Mouse (Mus musculus): Measurements from ENCODE around the gene Fam111a.
"Not testable (repeated sequence)": the region's sequence is repeated elsewhere in the genome, so short reads cannot be mapped to it uniquely, and the experiment has no call there.

The Fam111a gene

GRCm38 (mm10) chr19:12545440-12545839 lies at the start of gene Fam111a:
Gene Fam111a (plus strand): TSS chr19:12545740.
- not testable (repeated sequence) for DNase-seq (ENCODE audit: low read depth, low spot score)

- DNase-seq (ENCODE audit: low read depth, low spot score): no peak
Measured at GRCm38 (mm10) chr19:12496241-12496640, 49.3 kb upstream of the Fam111a start.

DNA sequence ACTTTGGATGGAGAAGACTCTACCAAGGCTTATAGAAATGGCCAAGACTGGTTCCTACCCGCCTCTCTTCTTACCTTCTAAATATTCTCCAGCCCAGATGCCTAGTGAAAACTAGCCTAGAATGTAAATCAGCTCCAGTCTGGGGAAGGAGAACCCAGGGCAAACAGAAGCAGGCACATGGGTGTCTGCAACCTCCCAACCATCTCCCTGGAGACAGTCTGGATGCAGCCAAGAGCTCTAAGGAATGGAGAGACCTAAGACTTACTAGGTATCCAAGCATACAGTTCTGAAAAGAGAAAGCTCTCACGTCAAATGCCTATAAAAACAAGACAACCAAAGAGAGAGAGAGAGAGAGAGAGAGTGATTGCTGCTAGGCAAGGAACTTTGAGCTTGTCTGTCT lies 47.6 kb upstream of the Fam111a start:
- no peak for DNase-seq (ENCODE audit: low read depth, low spot score)

- DNase-seq (ENCODE audit: low read depth, low spot score): no peak
Measured at GRCm38 (mm10) chr19:12498321-12498720, 47.2 kb upstream of the Fam111a start.

DNA sequence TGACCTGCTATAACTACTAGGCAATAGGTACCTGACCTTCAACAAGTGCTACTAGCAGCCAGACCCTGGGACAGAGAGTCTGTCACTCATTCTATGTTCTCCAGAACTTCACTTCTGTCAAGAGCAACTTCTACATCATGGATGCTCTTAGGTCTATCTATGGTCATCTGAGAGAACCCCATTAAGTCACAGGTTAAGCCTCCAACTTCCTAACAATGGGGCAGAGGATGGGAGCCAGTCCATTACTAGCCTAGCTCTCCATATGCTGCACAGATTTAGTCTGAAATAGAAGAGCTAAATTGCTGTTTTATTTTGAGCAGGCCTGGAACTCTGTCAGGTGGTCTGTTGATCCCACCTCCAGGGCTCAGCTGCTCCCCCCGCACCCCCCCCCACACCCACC lies 46.6 kb upstream of the Fam111a start:
- DNase-seq (ENCODE audit: low read depth, low spot score): no peak

GRCm38 (mm10) chr19:12499485-12499884 lies 46.1 kb upstream of the Fam111a start:
- DNase-seq (ENCODE audit: low read depth, low spot score): no peak

DNA sequence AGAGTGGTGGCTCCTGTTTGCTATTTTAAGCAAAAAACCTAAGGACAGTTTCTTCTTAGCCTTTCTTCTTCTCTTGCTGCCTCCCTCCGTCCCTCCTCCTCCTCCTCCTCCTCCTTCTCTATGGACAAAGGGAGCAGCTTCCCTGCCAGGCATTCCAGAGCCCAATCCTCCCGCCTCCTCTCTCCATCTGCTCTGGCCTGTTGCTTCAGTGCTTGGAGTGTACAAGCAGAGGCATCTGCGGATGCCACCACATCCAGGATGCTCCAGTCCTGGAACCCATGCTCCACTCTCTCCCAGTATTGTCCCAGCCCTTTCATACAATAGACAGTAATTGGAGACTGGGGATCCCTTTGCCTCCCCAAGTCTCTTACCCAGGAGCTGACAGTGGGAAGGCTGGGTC lies 45.4 kb upstream of the Fam111a start:
- DNase-seq (ENCODE audit: low read depth, low spot score): no peak

- DNase-seq (ENCODE audit: low read depth, low spot score): no peak
Measured at GRCm38 (mm10) chr19:12500881-12501311, 44.6 kb upstream of the Fam111a start.

DNA sequence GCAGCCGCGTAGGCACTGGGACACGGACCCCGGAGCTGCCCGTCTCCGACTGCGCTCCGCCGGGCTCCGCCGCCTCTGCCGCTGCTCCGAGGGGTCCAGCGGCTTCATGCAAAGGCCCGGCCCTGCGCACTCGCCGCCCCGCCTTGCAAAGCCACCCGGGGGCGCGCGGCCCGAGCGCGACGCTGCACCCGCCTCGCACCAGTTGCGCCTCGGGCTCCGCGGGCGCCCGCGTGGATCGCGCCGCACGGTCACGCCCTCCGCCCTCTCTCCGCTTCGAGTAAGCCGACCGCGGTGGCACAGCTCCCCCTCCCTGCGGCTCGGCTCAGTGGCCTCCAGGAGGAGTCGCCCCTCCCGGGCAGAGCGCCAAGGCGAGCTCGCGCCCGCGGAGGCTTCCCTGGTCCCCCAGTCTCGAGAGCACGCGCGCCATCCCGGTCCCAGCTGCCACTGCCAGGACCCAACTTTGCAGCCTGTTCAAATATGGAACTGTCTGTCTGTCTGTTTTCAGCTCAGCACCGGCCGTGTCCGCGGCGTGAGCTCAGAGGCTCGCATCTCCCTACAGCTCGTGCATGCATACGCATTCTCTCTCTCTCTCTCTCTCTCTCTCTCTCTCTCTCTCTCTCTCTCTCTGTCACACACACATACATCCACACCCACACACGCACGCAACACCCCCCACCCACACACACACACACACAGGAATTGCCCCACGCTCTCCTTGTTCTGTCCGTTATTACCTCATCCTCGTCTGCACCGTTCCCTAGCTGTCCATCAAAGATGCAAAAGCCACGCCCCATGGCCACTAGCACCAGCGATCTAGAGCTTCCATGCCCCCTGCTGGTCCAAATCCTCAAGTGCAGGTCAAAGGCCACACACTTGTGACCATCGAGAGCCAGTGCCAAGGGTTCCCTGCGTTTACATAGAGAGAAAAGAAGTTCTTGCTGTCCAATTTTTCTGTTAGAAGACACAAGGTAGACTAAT lies 43.9 kb upstream of the Fam111a start, which contains the start of gene Dtx4:
Dtx4 (minus strand) TSS at position 85 of the 978 bp plus-strand sequence.
- DNase-seq (ENCODE audit: low read depth, low spot score): peak; percentile 82

DNA sequence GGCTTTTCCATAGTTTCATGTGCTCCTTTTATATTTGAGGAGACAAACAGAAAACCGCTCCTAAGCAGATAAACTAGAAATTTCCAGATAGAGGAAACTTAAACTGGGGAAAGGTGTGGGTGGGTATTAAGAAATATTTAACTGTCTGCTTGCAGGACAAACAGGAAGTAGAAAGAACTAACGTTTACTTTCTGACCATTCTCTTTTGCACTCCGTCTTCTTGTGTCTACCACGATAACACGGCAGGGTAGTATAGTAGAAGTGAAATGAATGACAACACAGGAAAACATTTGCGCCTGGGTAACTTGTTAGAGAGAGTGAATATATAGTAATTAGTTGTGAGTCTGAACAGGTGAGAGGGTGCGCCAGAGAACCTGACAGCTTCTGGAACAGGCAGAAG lies 42.8 kb upstream of the Fam111a start:
- DNase-seq (ENCODE audit: low read depth, low spot score): no peak

DNA sequence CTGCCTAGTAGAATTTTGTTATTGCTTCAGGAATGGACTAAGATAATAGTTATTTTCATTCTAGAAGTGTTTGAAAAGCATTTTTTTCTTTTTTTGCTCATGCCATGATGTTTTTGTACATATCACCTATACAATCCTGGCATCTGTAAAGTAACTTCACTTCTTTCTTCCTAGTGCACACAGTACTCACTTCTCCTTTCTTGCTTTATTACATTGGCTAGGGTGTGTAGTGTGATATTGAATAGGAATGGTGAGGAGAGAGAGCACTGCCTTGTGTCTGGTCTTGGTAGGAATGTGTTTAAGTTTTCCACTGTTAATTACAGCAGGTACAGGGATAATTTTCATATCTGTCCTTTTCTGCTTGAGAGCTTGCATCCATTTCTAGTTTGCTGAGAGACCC lies 30.9 kb upstream of the Fam111a start:
- DNase-seq (ENCODE audit: low read depth, low spot score): no peak

- DNase-seq (ENCODE audit: low read depth, low spot score): no peak
Measured at GRCm38 (mm10) chr19:12517671-12518540, 27.6 kb upstream of the Fam111a start.

DNA sequence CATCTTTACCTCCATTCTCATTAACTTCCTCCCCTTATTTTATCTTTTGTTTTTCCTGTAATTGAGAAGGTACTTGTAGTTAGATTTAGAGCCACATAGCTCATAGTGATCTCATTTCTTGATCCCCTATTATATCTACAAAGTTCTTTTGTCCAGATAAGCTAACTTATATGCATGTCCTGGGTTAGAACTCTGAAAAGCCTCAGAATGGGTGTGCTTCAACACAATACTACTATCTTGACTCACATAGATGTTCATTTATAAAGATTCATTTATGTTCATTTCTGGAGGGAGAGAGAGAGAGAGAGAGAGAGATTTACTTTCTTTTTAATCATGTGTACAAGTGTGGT lies 27.0 kb upstream of the Fam111a start:
- DNase-seq (ENCODE audit: low read depth, low spot score): no peak

GRCm38 (mm10) chr19:12523377-12523776 lies 22.2 kb upstream of the Fam111a start:
- DNase-seq (ENCODE audit: low read depth, low spot score): no peak

GRCm38 (mm10) chr19:12537168-12537567 lies 8.4 kb upstream of the Fam111a start:
- DNase-seq (ENCODE audit: low read depth, low spot score): no peak

GRCm38 (mm10) chr19:12539975-12540374 lies 5.6 kb upstream of the Fam111a start:
- no peak for DNase-seq (ENCODE audit: low read depth, low spot score)

- no peak for DNase-seq (ENCODE audit: low read depth, low spot score)
Measured at GRCm38 (mm10) chr19:12540727-12541126, 4.8 kb upstream of the Fam111a start.

DNA sequence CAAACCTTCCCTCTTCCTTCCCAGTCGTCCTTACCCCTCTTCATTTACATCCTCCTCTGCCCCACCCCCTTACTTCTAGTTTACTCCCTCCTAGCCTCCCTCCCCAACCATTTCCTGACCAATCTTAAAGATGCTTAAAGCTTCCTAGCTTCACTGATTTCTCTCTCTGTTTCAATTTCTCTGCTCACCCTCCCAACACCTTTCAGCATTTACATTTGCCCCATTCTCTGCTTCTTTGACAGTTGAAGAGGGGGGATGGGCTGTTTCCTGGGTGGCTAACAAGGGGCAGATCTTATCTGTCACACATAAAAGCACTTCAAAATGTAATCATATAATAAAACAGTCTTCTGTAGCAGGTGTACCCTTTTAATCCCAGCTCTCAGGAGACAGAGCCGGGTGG lies 3.9 kb upstream of the Fam111a start:
- DNase-seq (ENCODE audit: low read depth, low spot score): no peak

- DNase-seq (ENCODE audit: low read depth, low spot score): no peak
Measured at GRCm38 (mm10) chr19:12549166-12549565, 3.6 kb downstream of the Fam111a start.

- no peak for DNase-seq (ENCODE audit: low read depth, low spot score)
Measured at GRCm38 (mm10) chr19:12550005-12550942, 4.7 kb downstream of the Fam111a start.

GRCm38 (mm10) chr19:12556293-12556692 lies 10.8 kb downstream of the Fam111a start:
- no peak for DNase-seq (ENCODE audit: low read depth, low spot score)
